Mouse (Mus musculus): ENCODE results near the gene Pqlc3. TPM values are rescaled to one million over a fixed set of nuclear protein-coding genes. Genes with fewer than 3 reads are reported as not detected.

The Pqlc3 gene
- 10 to 100 TPM; 10.9 to 11.4 TPM for total RNA-seq (2023)

DNA sequence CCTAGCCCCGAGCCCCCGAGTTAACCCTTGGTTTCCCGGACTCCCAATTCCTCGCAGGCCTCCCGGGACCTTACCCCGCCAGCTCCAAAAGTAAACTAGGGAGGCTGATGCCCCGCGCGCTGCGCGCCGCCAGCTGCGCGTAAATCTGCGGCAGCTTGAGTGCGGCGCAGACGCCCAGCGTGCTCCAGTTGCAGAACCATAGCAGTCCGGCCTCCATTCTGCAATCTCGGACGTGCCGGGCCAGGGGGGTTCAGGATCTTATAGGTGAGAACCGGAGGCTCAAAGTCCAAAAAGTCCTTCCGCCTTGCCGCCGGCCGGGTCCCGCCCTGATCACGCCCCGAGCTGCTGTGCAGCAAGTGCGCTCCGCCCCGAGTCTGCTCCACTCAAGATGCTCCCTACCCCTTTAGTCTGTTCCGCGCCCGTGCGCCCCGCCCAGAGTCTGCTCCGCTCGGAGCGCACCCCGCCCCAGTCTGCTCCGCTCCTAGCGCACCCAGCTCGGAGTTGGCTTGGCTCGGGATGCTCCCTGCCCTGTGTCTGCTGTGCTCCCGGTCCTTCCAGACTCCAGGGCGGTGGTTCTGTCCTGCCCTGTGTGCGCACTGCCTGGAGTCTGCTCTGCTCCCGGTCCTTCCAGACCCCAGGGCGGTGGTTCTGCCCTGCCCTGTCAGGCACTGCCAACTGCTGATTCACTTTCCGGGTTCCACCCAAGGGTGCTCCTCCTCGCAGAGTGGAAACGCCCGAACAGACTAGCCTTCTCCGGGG, at the start of gene Pqlc3:
Pqlc3 (minus strand) TSS at position 670 of the 759 bp plus-strand sequence.

DNA sequence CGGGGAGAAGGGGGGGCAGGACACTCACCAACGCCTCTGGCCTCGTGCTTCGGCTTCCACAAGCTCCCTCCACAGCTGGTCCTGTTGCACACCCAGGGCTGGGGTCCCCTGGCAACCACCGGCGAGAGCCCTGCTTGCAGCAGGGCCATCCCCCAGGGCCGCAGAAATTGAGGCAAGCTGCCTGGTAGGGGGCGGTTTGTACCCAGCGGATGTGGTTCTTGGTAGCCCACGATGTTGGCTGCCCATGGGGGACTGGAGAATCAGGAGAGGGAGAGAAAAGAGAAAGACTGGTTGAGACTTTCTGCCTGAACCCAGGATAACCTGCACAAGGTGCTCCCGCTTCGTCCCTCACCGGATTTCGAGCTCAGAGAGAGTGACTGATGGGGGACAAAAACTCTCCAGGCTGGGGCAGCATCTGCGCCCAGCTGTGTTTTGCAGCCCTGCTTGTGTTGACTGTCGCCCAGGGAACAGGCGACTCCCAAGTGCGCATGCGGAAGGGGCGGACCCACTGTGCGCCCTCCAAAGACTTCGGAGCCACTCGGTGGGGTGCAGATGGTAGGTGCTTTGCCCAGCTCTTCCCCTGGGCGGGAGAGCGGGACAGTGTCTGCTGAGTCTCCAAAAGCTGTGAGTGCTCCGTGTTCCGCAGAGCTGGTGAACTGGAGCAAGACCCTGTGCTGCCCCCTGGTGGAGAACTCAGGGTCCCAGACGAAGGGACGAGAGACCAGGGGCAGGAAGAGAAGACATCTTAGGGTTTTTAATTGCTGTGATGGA, 11.1 kb upstream of the Pqlc3 start, which contains the start of gene 2410004P03Rik:
2410004P03Rik (minus strand) TSS at position 628 of the 771 bp plus-strand sequence.

Other genes starting within 250 kb of the Pqlc3 start
- 1 to 10 TPM; 1.7 to 3.8 TPM for gene Greb1, start 199.5 kb downstream of the Pqlc3 start, total RNA-seq (2023)
- gene E2f6, start 189.4 kb downstream of the Pqlc3 start, total RNA-seq (2023) = 10 to 100 TPM; 15.4 to 19.6 TPM
- 10 to 100 TPM; 43.9 to 48.4 TPM for gene Rock2, start 105.5 kb downstream of the Pqlc3 start, total RNA-seq (2023)
- under 1 TPM in 1 of 2 experiments, not detected in 1; 0.62 TPM for gene 2410004P03Rik, start 11.3 kb upstream of the Pqlc3 start, total RNA-seq (2023)
- gene Kcnf1, start 176.5 kb upstream of the Pqlc3 start, total RNA-seq (2023) = 1 to 10 TPM in 1 of 2 experiments, under 1 TPM in 1; 0.77 to 1.3 TPM

Data from T-cell, adult 66 days (primary cell).